Mouse (Mus musculus): Measurements from ENCODE around the gene Plcg1.

- TF ChIP-seq CTCF (IDR thresholded peaks at IDR 0.05; ENCODE audit: low read depth) (no peak), EP300 (IDR thresholded peaks at IDR 0.05; ENCODE audit: low read depth) (no peak)
These were observed 37.9 kb downstream of the Plcg1 start for GRCm38 (mm10) chr2:160768997-160769396.

Data from liver, embryonic 14.5 days (tissue).